Mouse (Mus musculus): ENCODE results near the gene Hoxd12.

Gene Hoxd12

GRCm38 (mm10) chr2:74681594-74682531, 7.0 kb downstream of the Hoxd12 start:
- no peak for DNase-seq (ENCODE audit: low spot score in 2 of 2)

- no peak for DNase-seq (ENCODE audit: low spot score in 2 of 2)
Measured at GRCm38 (mm10) chr2:74682796-74683195, 8.0 kb downstream of the Hoxd12 start.

GRCm38 (mm10) chr2:74683471-74683951, 8.7 kb downstream of the Hoxd12 start:
- no peak for DNase-seq (ENCODE audit: low spot score in 2 of 2)

GRCm38 (mm10) chr2:74684106-74684505, 9.3 kb downstream of the Hoxd12 start:
- DNase-seq (ENCODE audit: low spot score in 2 of 2): no peak

- DNase-seq (ENCODE audit: low spot score in 2 of 2): no peak
Measured at GRCm38 (mm10) chr2:74685059-74685603, 10.3 kb downstream of the Hoxd12 start.

GRCm38 (mm10) chr2:74686301-74686987, 11.6 kb downstream of the Hoxd12 start:
- no peak for DNase-seq (ENCODE audit: low spot score in 2 of 2)

- no peak for DNase-seq (ENCODE audit: low spot score in 2 of 2)
Measured at GRCm38 (mm10) chr2:74686988-74687697, 12.3 kb downstream of the Hoxd12 start.

- no peak for DNase-seq (ENCODE audit: low spot score in 2 of 2)
Measured at GRCm38 (mm10) chr2:74687698-74688555, 13.1 kb downstream of the Hoxd12 start.

- no peak for DNase-seq (ENCODE audit: low spot score in 2 of 2)
Measured at GRCm38 (mm10) chr2:74688795-74689573, 14.2 kb downstream of the Hoxd12 start.

- DNase-seq (ENCODE audit: low spot score in 2 of 2): no peak
Measured at GRCm38 (mm10) chr2:74689574-74690337, 14.9 kb downstream of the Hoxd12 start.

GRCm38 (mm10) chr2:74690338-74690716, 15.5 kb downstream of the Hoxd12 start:
- DNase-seq (ENCODE audit: low spot score in 2 of 2): no peak

- DNase-seq (ENCODE audit: low spot score in 2 of 2): no peak
Measured at GRCm38 (mm10) chr2:74691022-74691951, 16.5 kb downstream of the Hoxd12 start, which contains the start of gene Hoxd10. Gene Hoxd10 (plus strand): TSS chr2:74691924.

- no peak for DNase-seq (ENCODE audit: low spot score in 2 of 2)
Measured at GRCm38 (mm10) chr2:74691995-74692807, 17.4 kb downstream of the Hoxd12 start.

- no peak for DNase-seq (ENCODE audit: low spot score in 2 of 2)
Measured at GRCm38 (mm10) chr2:74692808-74693431, 18.1 kb downstream of the Hoxd12 start.

GRCm38 (mm10) chr2:74693432-74693827, 18.6 kb downstream of the Hoxd12 start:
- DNase-seq (ENCODE audit: low spot score in 2 of 2): no peak

- DNase-seq (ENCODE audit: low spot score in 2 of 2): no peak
Measured at GRCm38 (mm10) chr2:74694066-74694465, 19.3 kb downstream of the Hoxd12 start.

- DNase-seq (ENCODE audit: low spot score in 2 of 2): no peak
Measured at GRCm38 (mm10) chr2:74695383-74695782, 20.6 kb downstream of the Hoxd12 start.
